Mouse (Mus musculus): Measurements from ENCODE around the gene Eid1. TPM values are rescaled to one million over a fixed set of nuclear protein-coding genes. Genes with fewer than 3 reads are reported as not detected.

Eid1 gene
- 31.7 TPM for total RNA-seq (2023)

DNA sequence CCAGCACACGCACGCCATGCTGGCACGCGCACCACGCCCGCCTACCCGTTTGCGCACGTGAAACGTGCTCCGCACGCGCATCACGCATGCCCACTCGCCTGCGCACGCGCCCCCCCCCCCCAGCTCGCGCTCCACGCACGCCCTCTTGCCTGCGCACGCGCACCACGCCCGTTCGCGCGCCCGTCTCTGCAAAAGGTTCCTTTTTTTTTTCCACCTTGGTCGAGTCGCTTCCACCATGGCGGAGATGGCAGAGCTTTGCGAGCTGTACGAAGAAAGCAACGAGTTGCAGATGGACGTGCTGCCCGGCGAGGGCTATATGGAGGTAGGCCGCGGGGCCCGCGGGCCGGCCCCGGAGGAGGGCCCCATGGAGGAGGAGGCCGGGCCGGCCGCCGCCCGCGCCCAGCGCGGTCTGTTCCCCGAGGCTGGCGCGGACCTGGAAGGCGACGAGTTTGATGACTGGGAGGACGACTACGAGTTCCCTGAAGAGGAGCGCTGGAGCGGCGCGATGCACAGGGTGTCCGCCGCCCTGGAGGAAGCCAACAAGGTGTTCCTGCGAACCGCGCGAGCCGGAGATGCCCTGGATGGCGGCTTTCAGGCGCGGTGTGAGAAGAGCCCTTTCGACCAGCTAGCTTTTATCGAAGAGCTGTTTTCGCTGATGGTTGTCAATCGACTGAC is at the start of gene Eid1:
Gene Eid1 (plus strand): TSS at position 139 of the 675 bp plus-strand sequence.

GRCm38 (mm10) chr2:125624837-125625351 is 48.0 kb upstream of the Eid1 start, which contains the start of gene Cep152:
TSS of gene Cep152 (minus strand) at chr2:125625113.

GRCm38 (mm10) chr2:125724086-125724430 is 51.2 kb downstream of the Eid1 start, which contains the start of gene Shc4:
TSS of gene Shc4 (minus strand) at chr2:125724148.

Other genes starting within 250 kb of the Eid1 start
- not detected for gene Gm9913, start 168.0 kb upstream of the Eid1 start, total RNA-seq (2023)
- 0.06 TPM for gene Fbn1, start 165.1 kb upstream of the Eid1 start, total RNA-seq (2023)
- 22.0 TPM for gene Cep152, start 48.0 kb upstream of the Eid1 start, total RNA-seq (2023)
- gene Shc4, start 51.1 kb downstream of the Eid1 start, total RNA-seq (2023), result 0.46 TPM
- gene Secisbp2l, start 109.8 kb downstream of the Eid1 start, total RNA-seq (2023), result 40.9 TPM
- gene Galk2, start 186.0 kb downstream of the Eid1 start, total RNA-seq (2023), result 29.6 TPM
- 70.0 TPM for gene Cops2, start 186.0 kb downstream of the Eid1 start, total RNA-seq (2023)